Mouse (Mus musculus) myocyte (in vitro differentiated cells): Measurements from ENCODE around the gene Rbm19. TPM values are rescaled to one million over a fixed set of nuclear protein-coding genes. Genes with fewer than 3 reads are reported as not detected.

Experiments used
- H3K27me3 ChIP-seq: one replicate; pipeline ENCODE4 v1.6.1; 2011; ENCODE audit not compliant: control insufficient read depth, insufficient read depth, insufficient read length
- H3K36me3 ChIP-seq: one replicate; pipeline ENCODE4 v1.6.1; 2011; ENCODE audit not compliant: control insufficient read depth, insufficient read depth
- H3K4me2 ChIP-seq: one replicate; pipeline ENCODE4 v1.6.1; 2011; ENCODE audit warnings: low read depth, control low read depth
- H3K4me3 ChIP-seq: one replicate; pipeline ENCODE4 v1.5.1; 2011; ENCODE audit warnings: mild to moderate bottlenecking, control low read depth, moderate library complexity
- H3K79me2 ChIP-seq: one replicate; pipeline ENCODE4 v1.6.1; 2011; ENCODE audit not compliant: control insufficient read depth, insufficient read depth
- H3ac ChIP-seq: one replicate; pipeline ENCODE4 v1.6.1; 2011; ENCODE audit not compliant: control insufficient read depth, insufficient read length
- CEBPB ChIP-seq: IDR thresholded peaks from 2 replicates; pipeline ENCODE4 v1.6.1; 2011; ENCODE audit warnings: mild to moderate bottlenecking, moderate library complexity; ENCODE audit not compliant: poor library complexity, insufficient read depth, severe bottlenecking
- E2F4 ChIP-seq: IDR thresholded peaks from one replicate; pipeline ENCODE4 v1.6.1; 2011; ENCODE audit warnings: mild to moderate bottlenecking, control low read depth, moderate library complexity; ENCODE audit not compliant: insufficient read depth
- MAX ChIP-seq: IDR thresholded peaks from one replicate; pipeline ENCODE4 v1.6.1; 2011; ENCODE audit warnings: low read depth, mild to moderate bottlenecking, control low read depth
- MYOD1 ChIP-seq, 3 experiments: IDR thresholded peaks; one replicate each; pipeline ENCODE4 v1.6.1; 2011; ENCODE audit warnings: control low read depth in 2 of 3, low read depth in 2 of 3, mild to moderate bottlenecking in 2 of 3, moderate library complexity in 1 of 3; ENCODE audit not compliant: insufficient read length in 2 of 3, control insufficient read depth in 1 of 3
- MYOG ChIP-seq, 3 experiments: IDR thresholded peaks; one replicate each; pipeline ENCODE4 v1.6.1; 2011; ENCODE audit warnings: control low read depth in 2 of 3, low read depth in 2 of 3, mild to moderate bottlenecking in 2 of 3; ENCODE audit not compliant: insufficient read length in 2 of 3, control insufficient read depth in 1 of 3, insufficient read depth in 1 of 3
- POLR2A ChIP-seq: IDR thresholded peaks from one replicate; pipeline ENCODE4 v1.6.1; 2011; ENCODE audit warnings: low read depth, mild to moderate bottlenecking, control low read depth, moderate library complexity; ENCODE audit not compliant: insufficient read length
- POLR2AphosphoS2 ChIP-seq: IDR thresholded peaks from one replicate; pipeline ENCODE4 v1.6.1; 2011; ENCODE audit warnings: low read depth, control low read depth; ENCODE audit not compliant: insufficient read length
- REST ChIP-seq: IDR thresholded peaks from one replicate; pipeline ENCODE4 v1.6.1; 2011; ENCODE audit warnings: mild to moderate bottlenecking, control low read depth, moderate library complexity; ENCODE audit not compliant: insufficient read depth, insufficient read length
- SRF ChIP-seq: IDR thresholded peaks from one replicate; pipeline ENCODE4 v1.6.1; 2011; ENCODE audit warnings: low read depth; ENCODE audit not compliant: control insufficient read depth, insufficient read length
- TCF12 ChIP-seq: IDR thresholded peaks from one replicate; pipeline ENCODE4 v1.6.1; 2011; ENCODE audit warnings: mild to moderate bottlenecking, control low read depth; ENCODE audit not compliant: poor library complexity, insufficient read depth, severe bottlenecking
- TCF3 ChIP-seq: IDR thresholded peaks from one replicate; pipeline ENCODE4 v1.6.1; 2011; ENCODE audit warnings: low read depth, control low read depth; ENCODE audit not compliant: insufficient read length
- USF1 ChIP-seq: IDR thresholded peaks from one replicate; pipeline ENCODE4 v1.6.1; 2011; ENCODE audit warnings: low read depth, mild to moderate bottlenecking, control low read depth, moderate library complexity
- polyA plus RNA-seq: library from polyadenylated mRNA; unstranded; fragments of >200 nt; fragmentation: generic; extraction: Trizol; gene quantifications from one replicate; pipeline ENCODE4 v1.2.1, GENCODE M21; 2012; ENCODE audit warnings: missing spikeins

The Rbm19 gene
- polyA plus RNA-seq, 1 experiment, result 28.3 TPM

DNA sequence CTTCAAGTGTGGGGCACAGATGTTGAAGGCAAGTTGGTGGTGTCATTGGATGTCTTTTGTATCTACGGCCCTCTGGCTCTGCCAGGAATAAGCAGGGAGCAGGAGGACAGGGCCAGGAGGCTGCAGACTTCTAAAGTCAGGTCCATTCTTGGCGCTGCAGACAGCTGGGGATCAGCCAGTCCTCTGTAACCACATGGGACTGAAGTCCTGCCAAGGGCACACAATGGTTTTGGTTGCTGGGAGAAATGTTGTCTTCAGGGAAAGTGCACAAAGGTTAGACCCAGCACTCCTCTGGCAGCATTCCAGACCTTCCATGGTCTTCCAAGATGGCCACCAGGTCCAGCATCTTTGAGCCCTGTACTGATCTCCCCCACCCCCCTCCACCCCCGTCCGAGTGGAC lies 65.1 kb downstream of the Rbm19 start:
- Histone ChIP-seq H3K79me2 (no peaks in the 10 kb centered on the region), H3ac (no peak overlapping the region), H3K4me3 (no peak overlapping the region), H3K36me3 (no peaks in the 10 kb centered on the region), H3K27me3 (no peaks in the 10 kb centered on the region), H3K4me2 (no peak overlapping the region)
- TF ChIP-seq TCF3 (no peak), MYOG (IDR thresholded peaks at IDR 0.05; ENCODE audit: control insufficient read depth in 1 of 3, insufficient read depth in 1 of 3, insufficient read length in 2 of 3, low read depth in 2 of 3) (no peak), MYOD1 (IDR thresholded peaks at IDR 0.05; ENCODE audit: control insufficient read depth in 1 of 3, insufficient read length in 2 of 3, low read depth in 2 of 3) (no peak), REST (no peak), MAX (no peak)

DNA sequence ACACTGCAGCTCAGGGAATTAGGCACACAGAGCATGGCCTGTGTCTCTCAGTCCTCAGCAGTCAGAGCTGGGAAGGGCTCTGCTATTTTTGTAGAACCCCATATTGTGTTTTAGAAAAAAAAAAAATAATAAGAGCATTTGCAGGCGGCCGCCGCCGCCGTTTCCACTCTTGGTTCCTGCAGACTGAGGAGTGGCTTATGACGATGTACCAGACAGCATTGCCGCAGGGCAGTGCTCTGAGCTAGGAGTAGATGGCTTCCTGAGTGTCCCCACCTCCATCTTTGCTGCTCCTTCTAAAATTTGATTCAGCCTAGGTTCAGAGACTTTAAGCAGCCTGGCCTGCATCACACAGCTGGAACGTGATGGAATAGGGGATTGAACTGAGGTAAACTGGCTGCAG lies 67.1 kb downstream of the Rbm19 start:
- H3ac ChIP-seq, result no peak overlapping the region
- TF ChIP-seq MYOG (IDR thresholded peaks at IDR 0.05; ENCODE audit: control insufficient read depth in 1 of 3, insufficient read depth in 1 of 3, insufficient read length in 2 of 3, low read depth in 2 of 3) (no peak), POLR2AphosphoS2 (no peak), TCF3 (no peak), CEBPB (no peak), TCF12 (no peak), USF1 (no peak), E2F4 (no peak), POLR2A (no peak), MAX (no peak), REST (no peak)
- no peaks in the 10 kb centered on the region for H3K36me3 ChIP-seq
- no peak overlapping the region for H3K4me2 ChIP-seq
- H3K4me3 ChIP-seq, result no peak overlapping the region
- H3K27me3 ChIP-seq, result no peaks in the 10 kb centered on the region
- no peaks in the 10 kb centered on the region for H3K79me2 ChIP-seq

DNA sequence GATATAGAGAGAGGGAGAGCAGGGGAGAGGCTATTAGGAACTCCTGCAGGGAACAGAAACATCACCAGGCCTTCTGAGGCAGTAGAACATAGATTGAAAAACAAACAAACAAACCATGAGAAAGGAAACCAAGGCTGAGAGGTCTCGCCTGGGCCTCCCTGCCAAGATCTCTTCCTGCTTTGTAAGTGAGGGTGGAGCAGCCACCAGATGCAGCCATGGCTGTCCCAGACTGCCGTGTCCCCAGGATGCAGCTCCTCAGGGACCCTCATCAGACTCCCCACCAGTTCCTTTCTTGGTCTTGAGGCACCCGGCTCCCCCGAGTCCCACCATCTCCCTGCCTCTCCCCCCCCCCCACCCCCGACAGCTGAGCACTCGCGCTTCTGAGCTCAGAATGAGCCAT lies 67.5 kb downstream of the Rbm19 start:
- H3K4me2 ChIP-seq, result no peak overlapping the region
- no peaks in the 10 kb centered on the region for H3K79me2 ChIP-seq
- no peak for TF ChIP-seq TCF3
- no peak for TF ChIP-seq E2F4
- no peak for TF ChIP-seq SRF
- TF ChIP-seq POLR2AphosphoS2, result no peak
- no peak for TF ChIP-seq MYOG (IDR thresholded peaks at IDR 0.05; ENCODE audit: control insufficient read depth in 1 of 3, insufficient read depth in 1 of 3, insufficient read length in 2 of 3, low read depth in 2 of 3)
- TF ChIP-seq POLR2A, result no peak
- TF ChIP-seq TCF12, result no peak
- TF ChIP-seq REST, result no peak
- TF ChIP-seq USF1, result no peak
- no peak for TF ChIP-seq CEBPB
- TF ChIP-seq MYOD1 (IDR thresholded peaks at IDR 0.05; ENCODE audit: control insufficient read depth in 1 of 3, insufficient read length in 2 of 3, low read depth in 2 of 3), result no peak
- TF ChIP-seq MAX, result no peak
- no peaks in the 10 kb centered on the region for H3K36me3 ChIP-seq
- H3K27me3 ChIP-seq, result no peaks in the 10 kb centered on the region
- H3ac ChIP-seq, result no peak overlapping the region
- H3K4me3 ChIP-seq, result no peak overlapping the region

DNA sequence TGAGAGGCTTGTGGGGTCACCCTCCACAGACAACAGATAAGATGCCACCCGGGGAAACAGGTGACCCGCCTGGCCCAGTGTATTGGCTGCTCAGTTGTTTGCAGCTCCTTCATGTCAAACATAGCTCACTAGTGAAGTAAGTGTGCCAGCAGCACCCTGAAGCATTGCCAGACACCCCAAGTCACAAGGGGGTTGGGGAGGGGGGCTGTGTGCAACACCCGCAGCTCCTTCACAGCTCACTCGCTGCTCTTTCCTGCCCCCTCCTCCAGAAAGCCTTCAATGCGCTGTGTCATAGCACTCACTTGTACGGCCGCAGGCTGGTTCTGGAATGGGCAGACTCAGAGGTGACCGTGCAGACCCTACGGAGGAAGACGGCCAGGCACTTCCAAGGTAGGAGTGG lies 69.7 kb downstream of the Rbm19 start:
- H3ac ChIP-seq, result no peak overlapping the region

DNA sequence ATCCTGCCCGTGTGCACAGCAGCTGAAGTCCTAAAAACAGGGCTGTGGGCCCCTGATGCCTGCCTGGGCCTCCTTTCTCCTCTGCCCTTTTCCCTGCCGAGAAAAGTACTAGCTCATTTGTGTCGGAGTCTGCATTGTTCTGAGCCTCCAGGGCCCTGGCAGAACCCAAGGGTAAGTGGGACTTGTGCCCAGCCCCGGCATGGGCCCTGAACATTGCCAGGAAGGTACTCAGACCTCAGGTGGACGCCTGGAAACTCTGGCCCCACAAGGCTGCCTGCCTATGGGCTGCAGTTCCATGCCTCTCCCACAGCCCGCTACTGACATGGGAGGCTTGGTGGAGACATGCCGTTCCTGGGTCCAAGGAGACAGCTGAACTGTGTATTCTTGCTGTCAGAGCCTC lies 72.3 kb downstream of the Rbm19 start:
- Histone ChIP-seq H3K4me3 (no peak overlapping the region), H3K79me2 (no peaks in the 10 kb centered on the region), H3ac (no peak overlapping the region), H3K27me3 (no peaks in the 10 kb centered on the region), H3K36me3 (no peaks in the 10 kb centered on the region), H3K4me2 (no peak overlapping the region)
- TF ChIP-seq MAX (no peak), REST (no peak), SRF (no peak), E2F4 (no peak), MYOD1 (IDR thresholded peaks at IDR 0.05; ENCODE audit: control insufficient read depth in 1 of 3, insufficient read length in 2 of 3, low read depth in 2 of 3) (no peak), POLR2A (no peak), USF1 (no peak), TCF3 (no peak), POLR2AphosphoS2 (no peak), TCF12 (no peak), CEBPB (no peak), MYOG (IDR thresholded peaks at IDR 0.05; ENCODE audit: control insufficient read depth in 1 of 3, insufficient read depth in 1 of 3, insufficient read length in 2 of 3, low read depth in 2 of 3) (no peak)

More for the DNA sequence above, 69.7 kb downstream of the Rbm19 start:
- no peak for TF ChIP-seq TCF3
- TF ChIP-seq SRF, result no peak
- TF ChIP-seq CEBPB, result no peak
- TF ChIP-seq TCF12, result no peak
- TF ChIP-seq POLR2AphosphoS2, result no peak
- TF ChIP-seq MAX, result no peak
- TF ChIP-seq USF1, result no peak
- no peak for TF ChIP-seq E2F4
- TF ChIP-seq MYOG (IDR thresholded peaks at IDR 0.05; ENCODE audit: control insufficient read depth in 1 of 3, insufficient read depth in 1 of 3, insufficient read length in 2 of 3, low read depth in 2 of 3), result no peak
- H3K4me2 ChIP-seq, result no peak overlapping the region
- H3K4me3 ChIP-seq, result no peak overlapping the region
- H3K36me3 ChIP-seq, result no peaks in the 10 kb centered on the region
- no peaks in the 10 kb centered on the region for H3K79me2 ChIP-seq
- no peaks in the 10 kb centered on the region for H3K27me3 ChIP-seq
